In genomic region chr14:73280996-73281395, GRCm38 (mm10) we compare ENCODE assay signal across 10 mouse cellular contexts. TPM values are rescaled to one million over a fixed set of nuclear protein-coding genes. Genes with fewer than 3 reads are reported as not detected.
DNase-seq lines count a peak whose midpoint lies in the region; ATAC-seq and TF ChIP-seq lines count a peak whose summit lies in the region.
"Had no signal": no experiment of that assay in that cellular context is flagged by ENCODE, and none has a peak within 500 bp of the region (broad histone marks: within the 10 kb centered on the region; RNA-seq: fewer than 3 reads in every experiment).

No protein-coding gene starts in this region.

- peaks cover 31% of the 10 kb centered on the region for H3K36me3 ChIP-seq in hindbrain, embryonic 14.5 days (replicated peaks; ENCODE audit: control insufficient read depth, insufficient read depth)
- peaks cover 29% of the 10 kb centered on the region for H3K36me3 ChIP-seq in hindbrain, embryonic 10.5 days
- H3K36me3 ChIP-seq in lung, postnatal 0 days (ENCODE audit: insufficient read depth, low read length): no peaks in the 10 kb centered on the region

- no peaks in the 10 kb centered on the region for H3K27me3 ChIP-seq in hindbrain, embryonic 14.5 days (ENCODE audit: control insufficient read depth, insufficient read depth, low read length)
- H3K27me3 ChIP-seq in hindbrain, embryonic 10.5 days (ENCODE audit: insufficient read depth, poor library complexity, severe bottlenecking): no peaks in the 10 kb centered on the region
- no peaks in the 10 kb centered on the region for H3K27me3 ChIP-seq in lung, postnatal 0 days (replicated peaks; ENCODE audit: insufficient read depth, low read length)
- H3K27me3 ChIP-seq: embryonic facial prominence, embryonic 12.5 days had no signal

- no peaks in the 10 kb centered on the region for H3K4me1 ChIP-seq in hindbrain, embryonic 14.5 days (replicated peaks; ENCODE audit: control insufficient read depth, insufficient read depth, low read length)
- 0 out of 2 replicates have a peak, but pooled peaks cover 6% of the 10 kb centered on the region for H3K4me1 ChIP-seq in hindbrain, embryonic 10.5 days (replicated peaks)
- H3K4me1 ChIP-seq in lung, postnatal 0 days (ENCODE audit: insufficient read depth, low read depth, low read length): no peaks in the 10 kb centered on the region
- H3K4me1 ChIP-seq: embryonic facial prominence, embryonic 12.5 days had no signal

- no peak overlapping the region for H3K4me2 ChIP-seq in hindbrain, embryonic 14.5 days (replicated peaks)
- no peak overlapping the region for H3K4me2 ChIP-seq in lung, postnatal 0 days (replicated peaks; ENCODE audit: low read depth, low read length)
- H3K4me2 ChIP-seq: embryonic facial prominence, embryonic 12.5 days had no signal

- no peak for TF ChIP-seq EP300 in lung, postnatal 0 days (IDR thresholded peaks at IDR 0.05)

- H3K4me3 ChIP-seq in hindbrain, embryonic 14.5 days (replicated peaks; ENCODE audit: low read length): no peak overlapping the region
- no peak overlapping the region for H3K4me3 ChIP-seq in hindbrain, embryonic 10.5 days
- no peak overlapping the region for H3K4me3 ChIP-seq in lung, postnatal 0 days (ENCODE audit: low read depth, low read length)
- H3K4me3 ChIP-seq: embryonic facial prominence, embryonic 12.5 days had no signal

- no peak overlapping the region for H3K9ac ChIP-seq in hindbrain, embryonic 14.5 days
- no peak overlapping the region for H3K9ac ChIP-seq in lung, postnatal 0 days (replicated peaks; ENCODE audit: low read depth)
- H3K9ac ChIP-seq: embryonic facial prominence, embryonic 12.5 days had no signal

- ATAC-seq in hindbrain, embryonic 14.5 days (ENCODE audit: low FRiP score): no peak
- ATAC-seq in lung, postnatal 0 days: no peak
- no peak for ATAC-seq in inflammation-experienced regulatory T-cells, adult 6 months

- no peak overlapping the region for H3K27ac ChIP-seq in hindbrain, embryonic 14.5 days
- no peak overlapping the region for H3K27ac ChIP-seq in hindbrain, embryonic 10.5 days
- no peak overlapping the region for H3K27ac ChIP-seq in lung, postnatal 0 days (ENCODE audit: low read length)
- H3K27ac ChIP-seq: embryonic facial prominence, embryonic 12.5 days had no signal

- no peaks in the 10 kb centered on the region for H3K9me3 ChIP-seq in hindbrain, embryonic 14.5 days (ENCODE audit: control insufficient read depth, low read length)
- no peaks in the 10 kb centered on the region for H3K9me3 ChIP-seq in hindbrain, embryonic 10.5 days
- no peaks in the 10 kb centered on the region for H3K9me3 ChIP-seq in lung, postnatal 0 days (ENCODE audit: low read length)
- H3K9me3 ChIP-seq: embryonic facial prominence, embryonic 12.5 days had no signal

- 5% methylated on average over 1 of the region's 1 CpGs for WGBS in hindbrain, embryonic 14.5 days
- 34% methylated on average over 1 of the region's 1 CpGs for WGBS in hindbrain, embryonic 10.5 days
- 21% methylated on average over 1 of the region's 1 CpGs for WGBS in lung, postnatal 0 days

- TF ChIP-seq CTCF in lung, postnatal 0 days (IDR thresholded peaks at IDR 0.05): peak; percentile 59

- DNase-seq in adrenal gland, postnatal 14 days: peak; percentile 10
- DNase-seq in adrenal gland, postnatal 4 days (ENCODE audit: low spot score in 2 of 2): no peak
- DNase-seq in hindbrain, embryonic 14.5 days (ENCODE audit: low spot score): peak; percentile 42
- no peak for DNase-seq in hindbrain, embryonic 10.5 days (ENCODE audit: low spot score)
- peak; percentile 47 for DNase-seq in lung, postnatal 0 days (ENCODE audit: low spot score)
- no peak for DNase-seq in lung, adult 18-20 months
- peak; percentile 24 to 38 for DNase-seq in kidney, postnatal 36 days
- DNase-seq: gastrocnemius, postnatal 36 days had no signal

RNA-seq across cellular contexts. Expression of gene Lpar6, which starts 43.3 kb away (rescaled TPM):
- 7.8 and 9.6 TPM in 2 replicates for total RNA-seq in adrenal gland, postnatal 14 days (2021)
- 1 to 10 TPM; 6.2 to 6.9 TPM for total RNA-seq in adrenal gland, postnatal 4 days (2021)
- 4.2 and 4.6 TPM in 2 replicates for polyA plus RNA-seq in hindbrain, embryonic 14.5 days (2014; fragmentation: Nextera tagmentation; extraction: Ambion mirVana)
- polyA plus RNA-seq in hindbrain, embryonic 10.5 days (2016; fragmentation: Nextera tagmentation; extraction: Ambion mirVana): 15.4 and 18.0 TPM in 2 replicates
- 10.3 and 10.5 TPM in 2 replicates for polyA plus RNA-seq in lung, postnatal 0 days (2015; fragmentation: Nextera tagmentation; extraction: Ambion mirVana)
- 10 to 100 TPM; 49.4 to 59.4 (median 52.7) TPM for polyA plus RNA-seq in inflammation-experienced regulatory T-cells, adult 6 months (2017; shearing (Covaris generic))

RNA-seq across cellular contexts. Expression of gene Rb1, which starts 44.6 kb away (rescaled TPM):
- total RNA-seq in adrenal gland, postnatal 14 days (2021): 25.8 and 27.1 TPM in 2 replicates
- 10 to 100 TPM; 16.1 to 23.7 TPM for total RNA-seq in adrenal gland, postnatal 4 days (2021)
- 29.2 and 32.2 TPM in 2 replicates for polyA plus RNA-seq in hindbrain, embryonic 14.5 days (2014; fragmentation: Nextera tagmentation; extraction: Ambion mirVana)
- 24.2 and 27.1 TPM in 2 replicates for polyA plus RNA-seq in hindbrain, embryonic 10.5 days (2016; fragmentation: Nextera tagmentation; extraction: Ambion mirVana)
- polyA plus RNA-seq in lung, postnatal 0 days (2015; fragmentation: Nextera tagmentation; extraction: Ambion mirVana): 14.3 and 14.7 TPM in 2 replicates
- polyA plus RNA-seq in inflammation-experienced regulatory T-cells, adult 6 months (2017; shearing (Covaris generic)): 100 to 1,000 TPM in 1 of 3 experiments, 10 to 100 TPM in 2; 21.9 to 113 (median 85.4) TPM

Comparison
In these comparisons a context has a peak if more than half of its experiments do, and no peak if none do; other contexts are left out.
1. DNase-seq: peak in adrenal gland, postnatal 14 days (single experiment), hindbrain, embryonic 14.5 days (single experiment), lung, postnatal 0 days (single experiment) and kidney, postnatal 36 days (2 of 2); none in adrenal gland, postnatal 4 days (0 of 2), hindbrain, embryonic 10.5 days (single experiment) and lung, adult 18-20 months (0 of 2).